Mouse (Mus musculus) cerebellum, adult 11 months (tissue): ENCODE measurements around the gene Itpr1.

Experiments used
- DNase-seq: peaks from one replicate; pipeline ENCODE4 v3.0.0; 2022

The Itpr1 gene

GRCm38 (mm10) chr6:108527560-108527959, 314.7 kb downstream of the Itpr1 start:
- no peak for DNase-seq

- DNase-seq: no peak
These were observed 315.1 kb downstream of the Itpr1 start for GRCm38 (mm10) chr6:108527993-108528392.

GRCm38 (mm10) chr6:108529150-108529549, 316.3 kb downstream of the Itpr1 start:
- no peak for DNase-seq

- DNase-seq: no peak
These were observed 318.0 kb downstream of the Itpr1 start for GRCm38 (mm10) chr6:108530781-108531323.

- DNase-seq: no peak
These were observed 318.7 kb downstream of the Itpr1 start for GRCm38 (mm10) chr6:108531324-108532311.

GRCm38 (mm10) chr6:108532486-108533179, 319.7 kb downstream of the Itpr1 start:
- no peak for DNase-seq

GRCm38 (mm10) chr6:108534139-108534538, 321.2 kb downstream of the Itpr1 start:
- DNase-seq: no peak

GRCm38 (mm10) chr6:108534596-108534995, 321.7 kb downstream of the Itpr1 start:
- no peak for DNase-seq

- DNase-seq: no peak
These were observed 322.4 kb downstream of the Itpr1 start for GRCm38 (mm10) chr6:108535309-108535708.

GRCm38 (mm10) chr6:108536546-108537317, 323.8 kb downstream of the Itpr1 start:
- no peak for DNase-seq

- no peak for DNase-seq
These were observed 325.5 kb downstream of the Itpr1 start for GRCm38 (mm10) chr6:108538406-108538805.

- DNase-seq: no peak
These were observed 327.5 kb downstream of the Itpr1 start for GRCm38 (mm10) chr6:108540441-108540840.

- DNase-seq: no peak
These were observed 332.0 kb downstream of the Itpr1 start for GRCm38 (mm10) chr6:108544917-108545316.

- no peak for DNase-seq
These were observed 332.6 kb downstream of the Itpr1 start for GRCm38 (mm10) chr6:108545464-108545863.

- DNase-seq: no peak
These were observed 335.5 kb downstream of the Itpr1 start for GRCm38 (mm10) chr6:108548413-108548812.

GRCm38 (mm10) chr6:108549495-108549935, 336.6 kb downstream of the Itpr1 start:
- no peak for DNase-seq

GRCm38 (mm10) chr6:108551725-108552620, 339.1 kb downstream of the Itpr1 start:
- no peak for DNase-seq

GRCm38 (mm10) chr6:108553013-108553412, 340.1 kb downstream of the Itpr1 start:
- DNase-seq: no peak

- DNase-seq: no peak
These were observed 340.6 kb downstream of the Itpr1 start for GRCm38 (mm10) chr6:108553536-108553935.

- DNase-seq: no peak
These were observed 341.5 kb downstream of the Itpr1 start for GRCm38 (mm10) chr6:108554389-108554788.

- DNase-seq: no peak
These were observed 342.0 kb downstream of the Itpr1 start for GRCm38 (mm10) chr6:108554878-108555277.
